Mouse (Mus musculus) liver, embryonic 14.5 days (tissue): ENCODE results near the gene Mitf.

Source experiments
- CTCF ChIP-seq: IDR thresholded peaks from 2 replicates; pipeline ENCODE4 v1.5.1; 2016; ENCODE audit warnings: antibody characterized with exemption, low read depth, control low read depth
- EP300 ChIP-seq: IDR thresholded peaks from 2 replicates; pipeline ENCODE4 v1.6.1; 2016; ENCODE audit warnings: antibody characterized with exemption, low read depth

GRCm38 (mm10) chr6:97885606-97886005, 78.8 kb downstream of the Mitf start:
- TF ChIP-seq CTCF (no peak), EP300 (no peak)
